Mouse (Mus musculus) ovary, postnatal 14 days (tissue): ENCODE results near the gene Myl6b.

Experiments
- DNase-seq: peaks from one replicate; pipeline ENCODE4 v3.0.0; 2022; ENCODE audit warnings: low spot score

The Myl6b gene

GRCm38 (mm10) chr10:128498590-128498989, at the start of gene Myl6b:
Gene Myl6b, minus strand, starts transcription at chr10:128498685.
- peak; percentile 82 for DNase-seq

GRCm38 (mm10) chr10:128547361-128548032, 49.0 kb upstream of the Myl6b start, which contains the start of gene Zc3h10:
Gene Zc3h10, minus strand, starts transcription at chr10:128547774.
- DNase-seq: peak; percentile 82

GRCm38 (mm10) chr10:128546787-128547186, 48.3 kb upstream of the Myl6b start:
- DNase-seq: no peak

- no peak for DNase-seq
Observed at GRCm38 (mm10) chr10:128546361-128546760, 47.9 kb upstream of the Myl6b start.

GRCm38 (mm10) chr10:128545570-128545898, 47.0 kb upstream of the Myl6b start:
- DNase-seq: no peak

GRCm38 (mm10) chr10:128544674-128545569, 46.4 kb upstream of the Myl6b start:
- no peak for DNase-seq

GRCm38 (mm10) chr10:128544151-128544657, 45.7 kb upstream of the Myl6b start:
- no peak for DNase-seq

- no peak for DNase-seq
Observed at GRCm38 (mm10) chr10:128543100-128543499, 44.6 kb upstream of the Myl6b start.

GRCm38 (mm10) chr10:128538340-128538870, 39.9 kb upstream of the Myl6b start:
- DNase-seq: no peak

- peak; percentile 83 for DNase-seq
Observed at GRCm38 (mm10) chr10:128536266-128536940, 37.9 kb upstream of the Myl6b start.

GRCm38 (mm10) chr10:128535624-128536265, 37.3 kb upstream of the Myl6b start:
- no peak for DNase-seq

- no peak for DNase-seq
Observed at GRCm38 (mm10) chr10:128535206-128535605, 36.7 kb upstream of the Myl6b start.

GRCm38 (mm10) chr10:128526366-128527356, 28.2 kb upstream of the Myl6b start:
- DNase-seq: no peak

GRCm38 (mm10) chr10:128525671-128526308, 27.3 kb upstream of the Myl6b start, which contains the start of gene Esyt1:
Gene Esyt1, minus strand, starts transcription at chr10:128525871.
- peak; percentile 73 for DNase-seq

- DNase-seq: peak; percentile 34
Observed at GRCm38 (mm10) chr10:128524732-128525662, 26.5 kb upstream of the Myl6b start.

- DNase-seq: no peak
Observed at GRCm38 (mm10) chr10:128524111-128524731, 25.7 kb upstream of the Myl6b start.

GRCm38 (mm10) chr10:128522351-128522750, 23.9 kb upstream of the Myl6b start:
- DNase-seq: no peak

- DNase-seq: no peak
Observed at GRCm38 (mm10) chr10:128520591-128520990, 22.1 kb upstream of the Myl6b start.
